Mouse (Mus musculus): ENCODE data around the gene Pdlim5.

GRCm38 (mm10) chr3:142346261-142346660, 49.2 kb downstream of the Pdlim5 start:
- no peak for TF ChIP-seq CTCF (IDR thresholded peaks at IDR 0.05; ENCODE audit: control insufficient read depth, insufficient read depth, insufficient replicate concordance, low read depth, low read length)
- TF ChIP-seq POLR2A (IDR thresholded peaks at IDR 0.05; ENCODE audit: control insufficient read depth, low read depth, low read length): no peak

All from testis, adult 2 months (tissue).